Mouse (Mus musculus) cerebellum, adult 2 months (tissue): ENCODE results near the gene Rc3h1.

Source experiments
- CTCF ChIP-seq: fragments of 200-500 bp; IDR thresholded peaks from 2 replicates; pipeline ENCODE4 v1.5.1; 2011; ENCODE audit warnings: low read depth, mild to moderate bottlenecking, control low read depth, low read length, moderate library complexity, borderline replicate concordance; ENCODE audit not compliant: insufficient read depth
- POLR2A ChIP-seq: fragments of 200-500 bp; IDR thresholded peaks from 2 replicates; pipeline ENCODE4 v1.6.1; 2011; ENCODE audit warnings: low read length, control low read depth, borderline replicate concordance; ENCODE audit not compliant: insufficient read depth

- TF ChIP-seq CTCF (no peak), POLR2A (no peak)
These were observed 113.8 kb downstream of the Rc3h1 start for GRCm38 (mm10) chr1:161020051-161020450.
